Mouse (Mus musculus): Measurements from ENCODE around the gene Arrb1. TPM values are rescaled to one million over a fixed set of nuclear protein-coding genes. Genes with fewer than 3 reads are reported as not detected.

Gene Arrb1
- total RNA-seq, 2 experiments from 2014 or later, result 31.0 to 32.5 TPM

DNA sequence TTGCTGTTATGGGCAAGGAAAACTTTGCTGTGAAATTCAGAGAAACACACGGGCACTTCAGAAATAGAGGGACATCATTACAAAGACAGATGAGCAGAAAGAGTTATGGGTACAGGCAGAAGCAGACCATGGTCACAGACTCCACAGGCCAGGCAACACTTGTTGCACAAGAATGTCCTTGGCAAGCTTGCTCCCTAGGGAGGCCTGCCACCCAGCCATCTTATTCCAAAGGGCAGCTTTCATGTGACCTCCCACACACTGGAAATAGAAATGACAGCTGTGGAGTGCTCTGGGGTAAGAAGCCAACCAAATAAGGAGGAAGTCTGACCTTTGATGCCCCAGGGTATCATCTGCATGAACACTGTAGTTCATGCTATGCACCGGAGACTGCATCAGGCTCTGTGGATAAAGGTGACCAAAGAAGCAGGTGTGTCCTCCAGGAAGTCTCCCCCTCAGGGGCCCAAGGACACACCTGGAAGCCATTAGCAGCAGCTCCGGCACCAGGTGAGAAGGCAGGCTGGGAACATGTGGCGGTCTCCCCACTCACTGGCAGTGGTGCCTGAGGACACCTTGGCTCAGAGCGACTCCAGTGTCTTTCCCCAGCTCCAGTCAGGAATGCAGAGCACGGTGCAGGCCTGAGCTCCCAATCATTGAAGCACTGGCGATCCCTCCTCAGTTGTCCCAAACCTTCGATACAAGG is 98.8 kb downstream of the Arrb1 start:
- no peak for DNase-seq

DNA sequence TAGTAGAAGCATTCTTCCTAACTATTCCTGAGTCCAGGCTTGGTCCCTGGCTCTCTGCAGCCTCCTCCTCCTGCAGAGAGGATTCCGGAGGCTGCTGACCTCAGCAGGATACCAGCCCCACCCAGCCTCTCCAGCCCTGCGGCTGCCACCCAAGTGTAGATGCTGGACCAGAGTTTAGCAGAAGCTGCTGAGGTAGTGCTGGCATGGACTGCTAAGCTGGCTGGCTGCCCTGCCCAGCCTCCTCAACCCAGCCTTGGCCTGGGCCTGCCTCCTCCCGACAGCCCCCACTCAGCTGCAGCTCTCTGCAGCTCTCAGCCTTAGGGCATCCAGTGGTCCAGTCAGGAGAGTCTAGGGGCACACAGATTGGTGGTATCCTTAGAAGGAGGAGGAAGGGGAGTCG is 106.0 kb downstream of the Arrb1 start:
- DNase-seq, result peak; percentile 45

- no peak for DNase-seq
Measured at GRCm38 (mm10) chr7:99642078-99642477, 106.8 kb downstream of the Arrb1 start.

DNA sequence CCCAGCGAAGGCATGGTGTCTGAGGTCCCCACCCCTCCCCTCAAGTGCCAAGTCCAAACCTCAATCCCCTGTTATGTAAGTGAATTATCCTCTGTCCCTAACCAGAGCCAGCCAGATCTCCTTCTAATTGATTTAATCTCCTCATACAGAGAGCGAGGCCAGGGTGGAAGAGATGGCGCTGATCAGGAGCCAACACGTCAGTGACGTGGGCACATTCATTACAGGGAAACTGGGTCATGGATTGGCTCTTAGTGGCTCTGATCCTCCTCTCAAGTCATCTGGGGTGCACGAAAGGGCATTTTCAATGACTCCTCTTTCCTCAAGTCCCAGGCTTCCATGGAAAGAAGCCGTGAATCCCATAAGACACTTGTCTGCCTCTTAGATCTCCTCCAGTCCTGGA is 109.4 kb downstream of the Arrb1 start:
- no peak for DNase-seq

- DNase-seq, result peak; percentile 86
Measured at GRCm38 (mm10) chr7:99648623-99649022, 113.4 kb downstream of the Arrb1 start.

GRCm38 (mm10) chr7:99649585-99649984 is 114.3 kb downstream of the Arrb1 start:
- DNase-seq, result no peak

DNA sequence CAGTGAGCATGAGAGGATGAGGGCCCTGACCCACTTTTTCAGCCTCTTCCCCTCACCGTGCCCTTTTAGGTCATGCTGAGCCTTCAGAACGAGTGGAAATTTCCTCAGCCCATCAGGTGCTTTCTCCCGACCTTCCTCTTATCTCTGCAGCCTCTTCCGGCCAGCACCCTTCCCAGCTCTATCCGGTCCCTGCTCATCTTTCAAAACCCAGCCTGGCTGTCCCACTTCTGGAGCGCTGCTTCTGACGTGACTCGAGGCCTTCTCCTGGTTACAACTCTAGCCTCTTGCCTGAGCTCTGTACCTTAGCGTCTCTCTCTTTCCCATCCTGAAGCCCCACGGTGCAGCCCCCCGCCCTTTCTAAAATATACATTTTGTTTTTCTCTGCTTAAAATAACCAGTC is 119.0 kb downstream of the Arrb1 start:
- DNase-seq, result no peak

Small RNA genes lying within 50 kb of the gene (microRNA-seq; reads per million reads assigned to microRNA genes)
- gene Mir326, result 48.7 to 65.0 reads per million in 2 experiments

Other genes with a start within 250 kb of the Arrb1 start
- 100 to 1,000 TPM; 557 to 601 TPM for gene Serpinh1, start 182.2 kb upstream of the Arrb1 start, total RNA-seq (2021)
- 10 to 100 TPM; 40.7 to 42.6 TPM for gene Gdpd5, start 154.1 kb upstream of the Arrb1 start, total RNA-seq (2021)
- gene Klhl35, start 69.5 kb upstream of the Arrb1 start, total RNA-seq (2021), result 1 to 10 TPM; 1.3 to 1.4 TPM
- 100 to 1,000 TPM; 440 to 487 TPM for gene Rps3, start 51.7 kb upstream of the Arrb1 start, total RNA-seq (2021)
- gene Tpbgl, start 91.6 kb downstream of the Arrb1 start, total RNA-seq (2021), result 1 to 10 TPM; 3.4 to 4.7 TPM
- 1 to 10 TPM; 4.0 to 4.2 TPM for gene Slco2b1, start 175.9 kb downstream of the Arrb1 start, total RNA-seq (2021)
- gene Olfr520, start 194.8 kb downstream of the Arrb1 start, total RNA-seq (2021), result not detected
- not detected for gene Olfr521, start 228.0 kb downstream of the Arrb1 start, total RNA-seq (2021)

All from heart, postnatal 4 days (tissue).